Mouse (Mus musculus): Measurements from ENCODE around the gene Arsg.

GRCm38 (mm10) chr11:109504977-109505376, 31.8 kb downstream of the Arsg start:
- TF ChIP-seq POLR2A (IDR thresholded peaks at IDR 0.05; ENCODE audit: control insufficient read depth, extremely low read depth, insufficient read depth, low read length, poor library complexity) (no peak), CTCF (IDR thresholded peaks at IDR 0.05; ENCODE audit: borderline replicate concordance, control insufficient read depth, extremely low read depth, insufficient read depth, low read length, poor library complexity) (no peak)
